Mouse (Mus musculus) embryonic fibroblast, embryonic 13.5 days (primary cell): ENCODE results near the gene Hmcn1.

Source experiments
- CTCF ChIP-seq: IDR thresholded peaks from 2 replicates; pipeline ENCODE4 v1.5.1; 2011; ENCODE audit warnings: mild to moderate bottlenecking, control low read depth, low read length, moderate library complexity, borderline replicate concordance; ENCODE audit not compliant: insufficient read depth
- POLR2A ChIP-seq: IDR thresholded peaks from 2 replicates; pipeline ENCODE4 v1.6.1; 2011; ENCODE audit warnings: low read depth, mild to moderate bottlenecking, control low read depth, low read length, moderate library complexity

DNA sequence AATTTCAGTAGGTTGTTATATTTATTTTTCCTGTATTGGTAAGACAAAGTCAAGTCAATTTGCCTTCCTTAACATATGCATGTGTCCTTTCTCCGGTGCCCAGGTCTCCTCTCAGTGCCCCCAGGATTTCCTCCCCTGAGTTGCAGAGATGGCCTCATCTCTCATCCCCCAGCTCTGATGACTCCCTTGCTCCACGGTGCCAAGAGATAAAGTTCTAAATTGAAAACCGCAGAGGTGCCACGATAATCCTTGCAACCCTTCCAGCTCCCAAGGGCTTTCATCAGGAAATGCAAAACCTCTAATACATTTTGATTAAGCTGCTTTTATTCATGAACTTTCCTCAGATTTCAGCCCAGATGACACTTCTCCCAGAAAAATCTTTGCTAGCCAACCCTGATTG lies 8.3 kb downstream of the Hmcn1 start:
- TF ChIP-seq CTCF (no peak), POLR2A (no peak)
